Mouse (Mus musculus) testis, adult 2 months (tissue): ENCODE measurements around the gene Ddx21.

Experiments
- CTCF ChIP-seq: fragments of 200-500 bp; IDR thresholded peaks from 2 replicates; pipeline ENCODE4 v1.5.1; 2012; ENCODE audit warnings: low read depth, mild to moderate bottlenecking, inconsistent platforms, low read length, moderate library complexity; ENCODE audit not compliant: control insufficient read depth, insufficient read depth, insufficient replicate concordance
- POLR2A ChIP-seq: fragments of 200-500 bp; IDR thresholded peaks from 2 replicates; pipeline ENCODE4 v1.6.1; 2012; ENCODE audit warnings: low read depth, mild to moderate bottlenecking, inconsistent platforms, low read length, moderate library complexity; ENCODE audit not compliant: control insufficient read depth

DNA sequence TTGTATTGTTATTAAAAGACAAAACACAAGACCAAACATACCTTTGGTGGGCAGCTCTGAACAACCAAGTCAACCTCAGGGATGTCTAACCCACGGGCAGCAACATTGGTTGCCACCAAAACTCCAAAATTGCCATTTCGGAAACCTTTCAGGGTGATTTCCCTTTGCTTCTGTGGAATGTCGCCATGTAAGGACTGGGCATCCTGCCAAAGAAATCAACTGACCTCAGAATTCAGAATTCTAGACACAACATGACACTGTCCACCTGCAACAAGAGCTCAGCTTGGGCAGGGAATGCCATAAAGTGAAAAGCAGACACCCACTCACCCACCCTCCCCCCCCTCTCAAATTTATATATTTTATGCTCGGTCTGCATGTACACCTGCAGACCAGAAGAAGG lies 13.5 kb downstream of the Ddx21 start:
- no peak for TF ChIP-seq CTCF
- TF ChIP-seq POLR2A, result no peak
